Mouse (Mus musculus): ENCODE data around the gene Gpn3.

- TF ChIP-seq CTCF (IDR thresholded peaks at IDR 0.05; ENCODE audit: insufficient read depth, low read length): no peak
- no peak for TF ChIP-seq POLR2A (IDR thresholded peaks at IDR 0.05; ENCODE audit: borderline replicate concordance, extremely low read depth, low read depth, low read length)
These were observed 38.3 kb downstream of the Gpn3 start for GRCm38 (mm10) chr5:122409692-122410645.

Measured in lung, adult 2 months (tissue).